Mouse (Mus musculus) lung, adult 2 months (tissue): ENCODE measurements around the gene Rnf26.

ENCODE experiments used
- CTCF ChIP-seq: fragments of 200-500 bp; IDR thresholded peaks from 2 replicates; pipeline ENCODE4 v1.5.1; 2011; ENCODE audit warnings: mild to moderate bottlenecking, low read length, control low read depth; ENCODE audit not compliant: insufficient read depth
- POLR2A ChIP-seq: fragments of 200-500 bp; IDR thresholded peaks from 2 replicates; pipeline ENCODE4 v1.6.1; 2011; ENCODE audit warnings: low read depth, mild to moderate bottlenecking, control low read depth, low read length, borderline replicate concordance; ENCODE audit errors: extremely low read depth

DNA sequence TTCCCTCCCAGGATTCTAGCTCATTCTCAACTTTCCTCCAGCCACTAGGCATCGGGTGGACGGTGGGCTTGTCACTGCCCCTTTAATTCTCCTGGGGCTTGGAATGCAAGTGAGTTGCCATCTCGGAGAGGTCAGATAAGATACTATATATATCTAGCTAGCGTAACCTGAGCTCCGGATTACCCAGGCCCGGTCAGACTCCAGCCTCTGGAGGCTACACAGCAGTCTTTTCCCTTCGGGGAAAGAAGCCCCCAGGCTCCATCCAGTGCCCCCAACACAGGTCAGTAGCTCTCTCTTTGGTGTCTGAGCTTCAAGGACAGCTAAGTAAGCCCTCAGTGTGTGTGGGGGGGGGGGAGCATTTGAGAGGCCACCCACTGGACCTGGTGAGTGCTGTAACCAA is 44.1 kb downstream of the Rnf26 start:
- no peak for TF ChIP-seq CTCF
- TF ChIP-seq POLR2A: no peak
